In genomic region chr10:96693766-96694165, GRCm38 (mm10) we compare ENCODE assay signal across 23 mouse cellular contexts.
A peak's percentile ranks its signal among the peaks of the same experiment; 100 is the strongest.
DNase-seq lines count a peak whose midpoint lies in the region; ATAC-seq and TF ChIP-seq lines count a peak whose summit lies in the region.
"Had no signal": no experiment of that assay in that cellular context is flagged by ENCODE, and none has a peak within 500 bp of the region (broad histone marks: within the 10 kb centered on the region; RNA-seq: fewer than 3 reads in every experiment).

No protein-coding gene starts in this region.

- no peaks in the 10 kb centered on the region for H3K27me3 ChIP-seq in heart, postnatal 0 days (ENCODE audit: control insufficient read depth, insufficient read depth, low read length)
- H3K27me3 ChIP-seq in heart, embryonic 10.5 days (ENCODE audit: insufficient read depth, poor library complexity, severe bottlenecking) = no peaks in the 10 kb centered on the region
- H3K27me3 ChIP-seq in thymus, adult 2 months (ENCODE audit: control insufficient read depth, insufficient read depth, low read length) = no peaks in the 10 kb centered on the region
- no peaks in the 10 kb centered on the region for H3K27me3 ChIP-seq in cerebellum, adult 2 months (ENCODE audit: control insufficient read depth, insufficient read depth, low read length)
- H3K27me3 ChIP-seq: forebrain, embryonic 13.5 days; hindbrain, embryonic 13.5 days; intestine, embryonic 15.5 days; midbrain, embryonic 13.5 days; neural tube, embryonic 13.5 days; Patski had no signal

- 0 out of 2 replicates have a peak, but pooled peaks have one; percentile 18 for TF ChIP-seq POLR2A in thymus, adult 2 months (IDR thresholded peaks at IDR 0.05; ENCODE audit: control insufficient read depth, extremely low read depth, insufficient read depth, low read length, poor library complexity)
- no peak for TF ChIP-seq POLR2A in cerebellum, adult 2 months (IDR thresholded peaks at IDR 0.05; ENCODE audit: borderline replicate concordance, insufficient read depth, low read length)

- intact Hi-C loops in gastrocnemius, postnatal 14 days (cut with DNase I; ENCODE audit: low total_unique reads) = no loop called here

- H3K4me1 ChIP-seq in heart, postnatal 0 days (ENCODE audit: control insufficient read depth, insufficient read depth) = peaks cover 23% of the 10 kb centered on the region
- H3K4me1 ChIP-seq in heart, embryonic 10.5 days = peaks cover 19% of the 10 kb centered on the region
- peaks cover 37% of the 10 kb centered on the region for H3K4me1 ChIP-seq in thymus, adult 2 months (replicated peaks; ENCODE audit: control insufficient read depth, insufficient read depth, low read length)
- H3K4me1 ChIP-seq in cerebellum, adult 2 months (ENCODE audit: control insufficient read depth, insufficient read depth, low read length) = peaks cover 6% of the 10 kb centered on the region
- H3K4me1 ChIP-seq: midbrain, embryonic 13.5 days had no signal

- peak overlapping the region; percentile 18; the same call in 1 of the 2 replicates for H3K27ac ChIP-seq in heart, postnatal 0 days (ENCODE audit: low read depth)
- no peak overlapping the region for H3K27ac ChIP-seq in heart, embryonic 10.5 days
- peak overlapping the region; percentile 86 for H3K27ac ChIP-seq in thymus, adult 2 months (ENCODE audit: control insufficient read depth, insufficient read depth, low read length)
- H3K27ac ChIP-seq in cerebellum, adult 2 months (ENCODE audit: insufficient read depth, low read length) = no peak overlapping the region
- H3K27ac ChIP-seq: forebrain, embryonic 13.5 days; hindbrain, embryonic 13.5 days; intestine, embryonic 15.5 days; midbrain, embryonic 13.5 days; neural tube, embryonic 13.5 days; stomach, postnatal 0 days had no signal

- H3K9me3 ChIP-seq in heart, postnatal 0 days (replicated peaks; ENCODE audit: control insufficient read depth, low read length) = no peaks in the 10 kb centered on the region
- no peaks in the 10 kb centered on the region for H3K9me3 ChIP-seq in heart, embryonic 10.5 days
- H3K9me3 ChIP-seq: forebrain, embryonic 13.5 days; hindbrain, embryonic 13.5 days; intestine, embryonic 15.5 days; midbrain, embryonic 13.5 days; neural tube, embryonic 13.5 days had no signal

- no peak for TF ChIP-seq CTCF in heart, postnatal 0 days (IDR thresholded peaks at IDR 0.05; ENCODE audit: low read depth)
- no peak for TF ChIP-seq CTCF in thymus, adult 2 months (IDR thresholded peaks at IDR 0.05; ENCODE audit: borderline replicate concordance, control insufficient read depth, extremely low read depth, insufficient read depth, low read length, poor library complexity)
- no peak for TF ChIP-seq CTCF in cerebellum, adult 2 months (IDR thresholded peaks at IDR 0.05; ENCODE audit: borderline replicate concordance, insufficient read depth, low read depth, low read length)

- H3K9ac ChIP-seq in heart, postnatal 0 days (replicated peaks; ENCODE audit: low read depth, low read length) = no peak overlapping the region
- H3K9ac ChIP-seq: forebrain, embryonic 13.5 days; hindbrain, embryonic 13.5 days; intestine, embryonic 15.5 days; midbrain, embryonic 13.5 days; neural tube, embryonic 13.5 days had no signal

- no peak for ATAC-seq in heart, postnatal 0 days (ENCODE audit: insufficient read depth, low read depth)
- ATAC-seq in activated CD4-positive, CD25-positive, alpha-beta regulatory T cell, adult 4 months = peak; percentile 37
- ATAC-seq: forebrain, embryonic 13.5 days; lung, postnatal 0 days; midbrain, embryonic 13.5 days; Patski had no signal

- WGBS in heart, postnatal 0 days = 80% methylated on average over 6 of the region's 6 CpGs
- WGBS in heart, embryonic 10.5 days = 81% methylated on average over 6 of the region's 6 CpGs
- 7% methylated on average over 6 of the region's 6 CpGs for WGBS in thymus, adult 2 months
- WGBS in cerebellum, adult 2 months = 85% methylated on average over 6 of the region's 6 CpGs

- no peak for TF ChIP-seq EP300 in heart, postnatal 0 days (IDR thresholded peaks at IDR 0.05; ENCODE audit: low read depth)

- DNase-seq in heart, postnatal 0 days (ENCODE audit: low spot score) = no peak
- no peak for DNase-seq in heart, embryonic 10.5 days (ENCODE audit: low spot score)
- DNase-seq in thymus, adult 2 months = peak; percentile 75
- DNase-seq in adrenal gland, postnatal 36 days = no peak
- DNase-seq in gastrocnemius, postnatal 14 days = no peak
- no peak for DNase-seq in cerebellum, adult 2 months
- DNase-seq: adrenal gland, postnatal 25 days; cerebellum, adult 18-20 months; gastrocnemius, postnatal 25 days; heart, postnatal 10 days; kidney, adult 9 months; kidney, postnatal 25 days; left cerebral cortex, postnatal 4 days; liver had no signal

- no peak overlapping the region for H3K4me2 ChIP-seq in heart, postnatal 0 days (ENCODE audit: low read depth, low read length)
- H3K4me2 ChIP-seq: forebrain, embryonic 13.5 days; hindbrain, embryonic 13.5 days; intestine, embryonic 15.5 days; midbrain, embryonic 13.5 days; neural tube, embryonic 13.5 days had no signal

- no peaks in the 10 kb centered on the region for H3K36me3 ChIP-seq in heart, postnatal 0 days (replicated peaks; ENCODE audit: control insufficient read depth, insufficient read depth, low read length)
- no peaks in the 10 kb centered on the region for H3K36me3 ChIP-seq in heart, embryonic 10.5 days
- H3K36me3 ChIP-seq in thymus, adult 2 months (ENCODE audit: control insufficient read depth, insufficient read depth, low read length) = no peaks in the 10 kb centered on the region
- H3K36me3 ChIP-seq: hindbrain, embryonic 13.5 days; intestine, embryonic 15.5 days; midbrain, embryonic 13.5 days; neural tube, embryonic 13.5 days had no signal

- no peak overlapping the region for H3K4me3 ChIP-seq in heart, postnatal 0 days (ENCODE audit: low read depth, low read length)
- H3K4me3 ChIP-seq in heart, embryonic 10.5 days = no peak overlapping the region
- no peak overlapping the region for H3K4me3 ChIP-seq in thymus, adult 2 months (ENCODE audit: control insufficient read depth, insufficient read depth, low read length)
- H3K4me3 ChIP-seq in cerebellum, adult 2 months (replicated peaks; ENCODE audit: insufficient read depth, low read depth, low read length) = no peak overlapping the region
- H3K4me3 ChIP-seq: forebrain, embryonic 13.5 days; hindbrain, embryonic 13.5 days; intestine, embryonic 15.5 days; midbrain, embryonic 13.5 days; neural tube, embryonic 13.5 days had no signal

Comparison
In these comparisons a context has a peak if more than half of its experiments do, and no peak if none do; other contexts are left out.
1. H3K27ac ChIP-seq: peak in heart, postnatal 0 days (single experiment) and thymus, adult 2 months (single experiment); none in heart, embryonic 10.5 days (single experiment) and cerebellum, adult 2 months (single experiment).